Mouse (Mus musculus) lung, adult 2 months (tissue): ENCODE measurements around the gene Maz. TPM values are rescaled to one million over a fixed set of nuclear protein-coding genes. Genes with fewer than 3 reads are reported as not detected.
A peak's percentile ranks its signal among the peaks of the same experiment; 100 is the strongest.

Experiments
- DNase-seq: peaks from one replicate; pipeline ENCODE4 v3.0.0; 2022
- H3K4me1 ChIP-seq: fragments of 200-500 bp; 2 replicates; pipeline ENCODE4 v1.6.1; 2011; ENCODE audit warnings: low read length; ENCODE audit not compliant: control insufficient read depth, insufficient read depth
- H3K4me3 ChIP-seq: fragments of 200-500 bp; replicated peaks from 2 replicates; pipeline ENCODE3; 2011; ENCODE audit warnings: low read depth, mild to moderate bottlenecking, control low read depth, low read length; ENCODE audit errors: extremely low read depth
- CTCF ChIP-seq: fragments of 200-500 bp; IDR thresholded peaks from 2 replicates; pipeline ENCODE4 v1.5.1; 2011; ENCODE audit warnings: mild to moderate bottlenecking, low read length, control low read depth; ENCODE audit not compliant: insufficient read depth
- POLR2A ChIP-seq: fragments of 200-500 bp; IDR thresholded peaks from 2 replicates; pipeline ENCODE4 v1.6.1; 2011; ENCODE audit warnings: low read depth, mild to moderate bottlenecking, control low read depth, low read length, borderline replicate concordance; ENCODE audit errors: extremely low read depth
- WGBS: fragments of 180-500 bp; shearing (Covaris S2); methylation state at CpG from one replicate; pipeline ENCODE4 v1.1.7; 2018; 5-methylcytosine and 5-hydroxymethylcytosine counted together
- polyA plus RNA-seq: library from polyadenylated mRNA; depleted of rRNA; stranded (reverse); fragments of >200 nt; gene quantifications from 2 replicates; pipeline ENCODE4 v1.2.3, GENCODE M21; 2012

Maz gene
- polyA plus RNA-seq, 1 experiment: 131 TPM

DNA sequence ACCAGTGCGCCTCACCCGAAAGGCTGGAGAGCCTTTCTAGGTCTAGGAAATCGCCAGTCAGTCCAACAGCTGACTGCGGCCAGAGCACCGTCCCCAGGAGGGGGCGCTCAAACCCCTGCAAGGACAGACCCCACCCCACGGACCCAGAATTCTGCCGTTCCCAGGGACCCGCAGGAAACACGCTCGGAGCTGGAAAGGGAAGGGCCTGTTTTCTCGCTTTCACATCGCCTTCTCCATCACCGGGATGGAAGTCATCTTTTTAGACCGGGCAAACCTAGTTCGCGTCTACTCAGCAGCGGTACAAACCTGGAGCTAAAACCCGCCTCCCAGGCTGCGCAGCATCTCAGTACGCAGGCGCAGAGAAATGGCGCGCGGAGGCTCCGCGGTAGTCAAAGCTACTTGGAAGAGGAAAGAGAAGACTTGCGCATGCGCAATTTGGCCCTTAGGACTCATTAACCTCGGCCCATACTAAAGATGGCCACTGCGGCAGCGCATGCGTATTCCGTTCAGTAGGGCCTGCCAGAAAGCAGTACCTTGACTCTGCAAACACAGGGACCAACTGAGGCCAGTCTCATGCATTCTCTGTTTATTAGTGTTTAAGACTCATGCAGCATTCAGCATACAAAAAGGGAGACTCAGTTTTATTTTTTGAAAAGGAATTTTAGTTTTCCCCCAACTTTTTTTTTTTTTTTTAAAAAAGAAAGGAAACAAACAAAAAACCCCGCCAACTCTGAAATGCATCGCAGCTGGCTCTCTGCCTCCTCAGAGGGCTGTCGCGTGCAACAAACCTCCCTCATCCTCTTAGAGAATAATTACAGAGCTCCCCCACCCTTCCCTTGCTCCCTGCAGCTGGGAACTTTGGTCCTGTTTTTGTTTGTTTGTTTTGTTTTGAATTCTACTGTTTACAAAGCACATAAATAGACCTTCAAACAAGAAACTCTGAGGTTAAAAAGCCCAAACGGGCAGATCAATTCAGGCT lies 9.6 kb downstream of the Maz start, which contains the start of gene Pagr1a:
TSS of gene Pagr1a (minus strand) at position 382 of the 979 bp plus-strand sequence.
- H3K4me3 ChIP-seq: peak within 1 kb of the TSS; percentile 92
- DNase-seq: peak; percentile 96
- 1% methylated on average over 39 of the region's 39 CpGs for WGBS
- H3K4me1 ChIP-seq: peaks cover 18% of the 10 kb centered on the region
- TF ChIP-seq POLR2A (peak; percentile 80), CTCF (peak; percentile 63)

GRCm38 (mm10) chr7:127016486-127016938 lies 10.3 kb downstream of the Maz start:
- TF ChIP-seq POLR2A (peak; percentile 81; the same call in 1 of the 2 replicates), CTCF (no peak)
- Histone ChIP-seq H3K4me1 (peaks cover 18% of the 10 kb centered on the region), H3K4me3 (peak overlapping the region; percentile 92)
- 1% methylated on average over 22 of the region's 22 CpGs for WGBS
- no peak for DNase-seq

- DNase-seq: no peak
- Histone ChIP-seq H3K4me3 (peak within 1 kb of the TSS; percentile 92), H3K4me1 (peaks cover 17% of the 10 kb centered on the region)
- TF ChIP-seq CTCF (no peak), POLR2A (no peak)
Observed at GRCm38 (mm10) chr7:127016481-127016485, 10.6 kb downstream of the Maz start, which contains the start of gene Pagr1b. TSS of gene Pagr1b (minus strand) at chr7:127016484.

- Histone ChIP-seq H3K4me3 (peak overlapping the region; percentile 92), H3K4me1 (peaks cover 15% of the 10 kb centered on the region)
- TF ChIP-seq POLR2A (no peak), CTCF (no peak)
- DNase-seq: no peak
- under 1% methylated on average over 10 of the region's 10 CpGs for WGBS
Observed at GRCm38 (mm10) chr7:127016081-127016480, 10.8 kb downstream of the Maz start.

- Histone ChIP-seq H3K4me3 (no peak overlapping the region), H3K4me1 (peaks cover 15% of the 10 kb centered on the region)
- WGBS: 87% methylated on average over 12 of the region's 12 CpGs
- TF ChIP-seq POLR2A (no peak), CTCF (no peak)
- DNase-seq: no peak
Observed at GRCm38 (mm10) chr7:127014993-127015392, 11.8 kb downstream of the Maz start.

- 2% methylated on average over 11 of the region's 11 CpGs for WGBS
- Histone ChIP-seq H3K4me3 (peak within 1 kb of the TSS; percentile 78), H3K4me1 (peaks cover 15% of the 10 kb centered on the region)
- TF ChIP-seq POLR2A (peak; percentile 80), CTCF (no peak)
- DNase-seq: peak; percentile 80
Observed at GRCm38 (mm10) chr7:127014320-127014719, 12.5 kb downstream of the Maz start, which contains the start of gene Mvp. TSS of gene Mvp (minus strand) at chr7:127014621.

- Histone ChIP-seq H3K4me1 (peaks cover 20% of the 10 kb centered on the region), H3K4me3 (peak overlapping the region; percentile 23)
- 85% methylated on average over 6 of the region's 6 CpGs for WGBS
- TF ChIP-seq CTCF (no peak), POLR2A (no peak)
- no peak for DNase-seq
Observed at GRCm38 (mm10) chr7:127013385-127013784, 13.5 kb downstream of the Maz start.

DNA sequence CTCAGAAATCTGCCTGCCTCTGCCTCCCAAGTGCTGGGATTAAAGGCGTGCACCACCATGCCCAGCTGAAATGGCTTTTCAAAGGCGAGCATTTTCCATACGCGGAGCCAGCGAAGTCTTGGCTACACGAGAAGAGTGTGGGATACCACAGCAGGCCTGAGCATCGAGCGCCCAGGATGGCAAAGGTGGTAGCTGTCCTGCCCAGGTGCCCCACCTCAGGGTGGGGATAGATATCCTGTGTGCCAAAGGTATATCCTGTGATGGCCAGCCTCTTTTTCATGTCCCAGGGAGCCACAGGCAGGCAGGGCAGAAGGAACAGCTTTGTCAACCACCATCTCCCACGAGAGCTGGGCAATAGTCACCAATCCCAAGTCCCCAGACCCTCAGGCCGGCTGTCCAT lies 14.0 kb downstream of the Maz start:
- no peak for DNase-seq
- TF ChIP-seq POLR2A: no peak
- TF ChIP-seq CTCF: no peak
- H3K4me3 ChIP-seq: no peak overlapping the region
- 96% methylated on average over 10 of the region's 10 CpGs for WGBS
- H3K4me1 ChIP-seq: peaks cover 24% of the 10 kb centered on the region

DNA sequence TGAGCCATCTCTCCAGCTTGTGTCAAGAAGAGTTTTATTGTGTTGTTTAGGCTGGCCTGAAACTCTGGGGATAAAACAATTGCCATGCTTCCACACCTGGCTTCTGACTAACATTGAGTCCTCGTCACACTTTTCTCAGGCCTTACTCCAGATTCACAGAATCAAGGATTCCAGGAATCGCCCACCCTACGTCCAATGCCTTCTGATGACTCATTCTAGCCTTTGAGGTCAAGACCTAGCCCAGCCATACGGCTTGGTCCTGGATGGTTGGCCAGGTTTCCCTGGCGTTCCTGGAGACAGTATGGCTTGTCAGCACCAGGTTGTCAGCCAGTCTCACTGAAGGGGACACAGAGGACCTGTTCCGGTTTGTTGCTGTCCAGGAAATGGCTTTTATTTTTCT lies 14.5 kb downstream of the Maz start:
- Histone ChIP-seq H3K4me1 (peaks cover 21% of the 10 kb centered on the region), H3K4me3 (no peak overlapping the region)
- TF ChIP-seq CTCF: no peak
- TF ChIP-seq POLR2A: no peak
- no peak for DNase-seq
- WGBS: 70% methylated on average over 6 of the region's 6 CpGs

DNA sequence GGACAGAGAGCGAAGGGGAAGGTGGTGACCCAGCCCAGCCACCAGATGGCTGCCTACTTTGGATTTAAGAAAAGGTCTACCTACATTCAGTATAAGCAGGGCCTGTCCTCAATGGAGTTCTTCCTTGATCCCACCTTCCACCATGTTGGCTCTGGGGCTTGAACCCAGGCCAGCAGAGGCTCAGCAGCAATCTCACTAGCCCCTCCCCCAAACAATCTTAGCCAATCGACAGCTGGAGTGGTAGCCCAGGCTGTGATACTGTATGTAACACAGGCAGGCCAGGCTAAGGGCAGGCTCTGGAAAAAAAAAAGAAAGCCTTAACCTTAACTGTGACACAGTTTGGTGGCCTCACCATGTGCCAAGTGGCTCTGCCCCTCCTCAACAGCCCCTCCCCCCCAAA lies 15.1 kb downstream of the Maz start:
- peaks cover 21% of the 10 kb centered on the region for H3K4me1 ChIP-seq
- DNase-seq: no peak
- TF ChIP-seq CTCF (no peak), POLR2A (no peak)
- 61% methylated on average over 2 of the region's 2 CpGs for WGBS
- H3K4me3 ChIP-seq: no peak overlapping the region
